Mouse (Mus musculus): Measurements from ENCODE around the gene Braf. TPM values are rescaled to one million over a fixed set of nuclear protein-coding genes. Genes with fewer than 3 reads are reported as not detected.

Gene Braf
- 33.0 TPM for polyA plus RNA-seq (2014; fragmentation: Illumina TruSeq; extraction: RNeasy Lipid Tissue Mini Kit (QIAGEN cat#74804); ENCODE audit: low read depth, low replicate concordance)

GRCm38 (mm10) chr6:39724866-39725711 is at the start of gene Braf:
Gene Braf (minus strand): TSS chr6:39725463.

GRCm38 (mm10) chr6:39592401-39593214 is 132.7 kb downstream of the Braf start, which contains the start of gene Ndufb2:
Gene Ndufb2 (plus strand): TSS chr6:39592574.

GRCm38 (mm10) chr6:39585517-39585916 is 139.7 kb downstream of the Braf start, which contains the start of gene Gm42420:
Gene Gm42420 (plus strand): TSS chr6:39585753.

GRCm38 (mm10) chr6:39573791-39574554 is 151.3 kb downstream of the Braf start, which contains the start of gene Adck2:
Gene Adck2 (plus strand): TSS chr6:39573873.

GRCm38 (mm10) chr6:39557723-39558261 is 167.5 kb downstream of the Braf start, which contains the start of gene Dennd2a:
Gene Dennd2a (minus strand): TSS chr6:39557867.

Other genes starting within 250 kb of the Braf start
- 1.1 TPM for gene Dennd2a, start 167.6 kb downstream of the Braf start, polyA plus RNA-seq (2014; fragmentation: Illumina TruSeq; extraction: RNeasy Lipid Tissue Mini Kit (QIAGEN cat#74804); ENCODE audit: low read depth, low replicate concordance)
- 5.4 TPM for gene Adck2, start 151.6 kb downstream of the Braf start, polyA plus RNA-seq (2014; fragmentation: Illumina TruSeq; extraction: RNeasy Lipid Tissue Mini Kit (QIAGEN cat#74804); ENCODE audit: low read depth, low replicate concordance)
- not detected for gene Gm42420, start 139.7 kb downstream of the Braf start, polyA plus RNA-seq (2014; fragmentation: Illumina TruSeq; extraction: RNeasy Lipid Tissue Mini Kit (QIAGEN cat#74804); ENCODE audit: low read depth, low replicate concordance)
- gene Ndufb2, start 132.9 kb downstream of the Braf start, polyA plus RNA-seq (2014; fragmentation: Illumina TruSeq; extraction: RNeasy Lipid Tissue Mini Kit (QIAGEN cat#74804); ENCODE audit: low read depth, low replicate concordance) = 66.4 TPM
- gene Mrps33, start 85.5 kb upstream of the Braf start, polyA plus RNA-seq (2014; fragmentation: Illumina TruSeq; extraction: RNeasy Lipid Tissue Mini Kit (QIAGEN cat#74804); ENCODE audit: low read depth, low replicate concordance) = 160 TPM
- 2.3 TPM for gene Tmem178b, start 147.8 kb upstream of the Braf start, polyA plus RNA-seq (2014; fragmentation: Illumina TruSeq; extraction: RNeasy Lipid Tissue Mini Kit (QIAGEN cat#74804); ENCODE audit: low read depth, low replicate concordance)